Mouse (Mus musculus): ENCODE data around the gene Cpm.
"Not testable (repeated sequence)": the region's sequence is repeated elsewhere in the genome, so short reads cannot be mapped to it uniquely, and the experiment has no call there.

The Cpm gene

DNA sequence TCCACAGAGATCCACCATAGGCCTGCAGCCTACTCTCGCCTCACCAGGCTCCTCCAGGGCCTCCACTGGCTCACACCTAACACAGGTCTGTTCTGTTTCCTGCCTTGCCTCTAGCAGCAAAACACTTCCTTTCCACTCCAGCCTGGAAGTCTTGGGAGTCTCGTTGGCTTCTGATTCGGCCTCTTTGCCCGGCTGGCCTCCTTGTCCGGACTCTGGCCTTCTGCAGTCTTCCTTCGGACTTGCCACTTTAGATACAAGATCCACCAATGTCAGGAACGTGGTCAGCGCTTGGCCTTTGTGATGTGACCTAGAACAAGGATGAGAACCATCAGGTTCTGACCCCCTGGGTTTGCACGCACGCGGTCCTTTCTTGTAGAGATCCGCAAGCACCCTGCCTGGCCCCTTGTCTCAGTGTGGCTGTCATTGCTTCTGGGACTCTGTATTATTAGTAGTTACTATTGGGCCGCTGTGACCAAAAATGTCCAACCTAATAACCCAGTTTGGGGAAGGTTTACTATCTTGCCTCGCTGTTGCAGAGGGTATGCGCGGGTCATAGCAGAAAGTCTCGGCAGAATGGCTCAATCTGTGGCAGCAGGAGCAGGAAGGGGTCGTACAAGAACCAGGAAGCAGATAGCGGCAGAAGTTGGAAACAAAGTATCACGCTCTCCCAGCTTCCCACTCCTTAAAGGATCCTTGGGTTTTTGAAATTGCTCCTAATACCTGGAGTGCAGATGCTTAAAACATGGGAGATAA lies 22.1 kb upstream of the Cpm start:
- no peak for DNase-seq (ENCODE audit: low spot score)

DNA sequence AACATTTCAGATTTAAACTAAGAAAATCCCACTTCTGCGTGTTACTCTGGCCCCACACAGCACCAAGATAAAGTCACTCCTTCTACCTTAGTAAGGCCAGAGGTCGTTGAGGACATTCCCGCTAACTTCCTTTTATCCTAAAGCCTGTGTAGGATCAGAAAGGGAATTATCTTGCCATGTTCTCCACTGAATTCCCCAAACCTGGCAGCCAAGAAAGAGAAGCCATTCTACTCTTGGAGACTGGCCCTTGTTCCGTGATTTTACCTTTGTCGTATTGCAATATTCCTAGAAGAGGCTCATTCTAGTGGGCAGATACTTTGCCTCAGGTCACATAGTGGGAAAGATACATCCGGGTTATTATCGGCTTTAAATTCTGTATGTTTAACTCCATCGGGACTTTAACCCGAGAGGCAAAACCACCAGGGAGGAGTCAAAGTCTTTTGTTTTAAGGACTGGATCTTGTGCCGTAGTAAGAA lies 21.5 kb upstream of the Cpm start:
- no peak for DNase-seq (ENCODE audit: low spot score)

DNA sequence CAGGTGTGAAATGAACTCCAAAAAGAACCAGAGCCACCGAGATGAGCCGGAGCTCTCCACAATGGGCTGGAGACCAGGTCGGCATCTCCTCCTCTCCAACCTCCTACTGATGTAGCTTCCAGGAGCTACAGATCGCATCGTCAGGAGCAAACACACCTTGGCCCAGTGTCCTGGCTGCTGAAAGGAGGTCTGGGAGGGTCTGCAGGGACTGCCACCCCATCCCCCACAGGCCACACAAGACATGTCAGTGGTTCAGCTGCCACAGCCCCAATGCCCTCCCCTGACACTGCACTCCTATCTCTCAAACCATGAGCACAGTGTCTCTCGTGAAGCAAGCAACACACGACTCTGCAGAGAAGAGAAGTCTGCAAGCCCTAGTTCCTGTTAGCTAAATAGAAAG lies 20.8 kb upstream of the Cpm start:
- no peak for DNase-seq (ENCODE audit: low spot score)

DNA sequence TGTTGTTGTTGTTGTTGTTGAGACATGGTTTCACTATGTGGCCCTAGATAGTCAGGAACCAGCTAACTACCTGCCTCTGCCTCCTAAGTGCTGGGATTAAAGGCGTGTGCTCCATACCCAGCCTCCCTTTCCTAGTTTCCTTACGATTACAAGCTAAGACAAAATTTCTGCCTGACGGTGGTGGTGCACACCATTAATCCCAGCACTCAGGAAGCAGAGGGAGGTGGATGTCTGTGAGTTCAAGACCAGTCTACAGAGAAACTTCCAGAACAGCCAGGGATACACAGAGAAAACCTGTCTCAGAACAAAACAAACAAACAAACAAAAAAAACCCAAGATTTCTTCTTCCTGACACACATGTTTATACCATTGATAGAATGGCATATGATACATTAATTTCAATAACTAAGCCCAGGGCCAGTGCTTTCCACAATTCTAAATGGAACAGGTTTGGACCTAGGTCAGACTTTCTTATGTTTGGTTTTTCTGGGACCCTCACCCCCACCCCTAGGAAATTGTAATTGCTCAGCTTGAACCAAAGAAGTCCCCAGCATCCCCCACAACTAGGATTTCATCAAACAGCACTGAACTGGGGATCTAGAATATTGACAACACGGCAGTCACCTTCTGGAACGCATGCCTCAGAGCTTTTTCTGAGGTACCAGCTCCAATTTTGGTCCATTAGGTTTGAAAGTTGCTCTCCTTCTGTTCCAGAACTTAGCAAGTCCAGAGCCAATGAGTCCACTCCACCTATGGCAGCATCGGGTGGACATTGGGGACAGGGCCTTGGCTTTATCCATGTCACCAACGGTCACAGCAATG lies 20.1 kb upstream of the Cpm start:
- DNase-seq (ENCODE audit: low spot score): no peak

DNA sequence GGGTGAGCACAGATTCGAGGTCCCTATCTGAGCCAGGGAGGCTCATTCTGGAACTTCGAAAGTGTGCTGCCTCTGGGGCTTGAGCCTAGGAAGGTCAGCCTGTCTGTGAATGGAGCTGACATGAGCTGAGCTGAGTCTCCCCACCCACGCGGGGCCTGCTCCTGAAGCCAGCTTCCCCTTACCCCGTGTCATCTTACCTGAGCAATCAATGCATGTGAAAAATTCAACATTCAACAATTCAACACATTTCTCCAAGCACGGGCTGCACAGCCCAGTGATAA lies 19.6 kb upstream of the Cpm start:
- DNase-seq (ENCODE audit: low spot score): no peak

DNA sequence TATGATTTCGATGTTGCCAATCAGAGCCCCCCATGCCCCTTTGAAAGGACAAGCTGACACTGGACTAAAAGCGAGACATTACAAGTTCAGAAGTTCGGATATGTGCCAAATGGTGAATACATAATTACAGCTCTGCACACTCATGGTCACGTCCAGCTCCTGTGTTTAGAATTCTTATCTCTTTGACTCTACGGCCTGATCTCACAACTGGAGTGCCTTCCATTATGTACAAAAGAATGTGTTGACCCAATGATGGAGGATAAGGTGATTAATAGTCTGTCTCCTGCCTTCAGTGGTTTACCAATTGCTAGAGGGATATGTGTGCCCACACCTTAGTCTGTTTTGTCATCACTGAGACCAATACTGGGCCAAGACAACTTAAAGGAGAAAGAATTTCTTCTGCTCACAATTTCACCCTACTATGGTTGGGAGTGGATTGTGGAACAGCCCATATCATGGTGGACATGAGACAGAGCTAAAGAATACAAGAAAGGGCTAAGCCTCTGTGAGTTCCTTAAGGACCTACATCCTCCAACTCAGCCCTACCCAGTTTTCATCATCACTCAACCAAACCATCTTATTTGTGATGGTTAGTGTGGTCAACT lies 19.0 kb upstream of the Cpm start:
- no peak for DNase-seq (ENCODE audit: low spot score)

DNA sequence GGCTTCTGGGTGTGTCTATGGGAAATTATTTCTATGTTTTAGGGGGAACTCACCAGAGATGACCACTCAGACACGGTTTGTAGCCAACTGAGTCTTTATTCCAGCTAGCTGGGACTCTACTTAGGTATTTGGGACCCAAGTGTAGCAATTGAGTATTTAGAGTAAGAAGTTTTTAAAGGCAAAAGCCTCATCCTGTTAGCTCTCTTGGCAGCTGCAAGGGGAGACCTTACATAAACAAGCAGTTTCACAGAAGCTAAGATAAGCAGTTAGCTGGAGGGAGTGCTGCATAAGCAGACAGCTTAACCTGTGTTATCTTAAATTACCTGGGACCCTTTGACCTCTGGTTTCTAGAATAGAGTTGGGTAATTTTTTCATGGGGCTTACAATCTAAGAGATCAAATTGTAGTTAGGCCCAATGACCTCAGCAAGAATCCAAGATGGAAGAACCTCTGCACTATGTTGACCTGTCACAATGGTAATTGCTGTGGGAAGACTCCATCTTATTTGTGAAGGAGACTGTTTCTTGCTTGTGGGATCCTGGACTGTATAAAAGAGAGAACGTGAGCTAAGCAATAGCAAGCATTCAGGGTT lies 18.4 kb upstream of the Cpm start:
- no peak for DNase-seq (ENCODE audit: low spot score)

DNA sequence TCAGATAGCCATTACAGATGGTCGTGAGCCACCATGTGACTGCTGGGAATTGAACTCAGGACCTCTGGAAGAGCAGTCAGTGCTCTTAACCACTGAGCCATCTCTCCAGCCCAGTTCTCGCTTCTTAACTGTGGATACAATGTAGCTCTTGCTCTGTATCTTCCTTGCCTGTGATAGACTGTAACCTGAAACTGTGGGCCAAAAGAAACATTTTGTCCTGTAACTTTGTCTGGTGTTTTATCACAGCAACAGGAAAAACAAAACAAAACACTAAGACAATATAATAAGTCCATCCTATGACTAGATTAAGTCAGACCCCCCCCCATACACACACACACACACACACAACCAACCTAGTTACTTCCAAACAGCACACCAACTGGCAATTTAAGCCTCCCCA lies 17.8 kb upstream of the Cpm start:
- no peak for DNase-seq (ENCODE audit: low spot score)

DNA sequence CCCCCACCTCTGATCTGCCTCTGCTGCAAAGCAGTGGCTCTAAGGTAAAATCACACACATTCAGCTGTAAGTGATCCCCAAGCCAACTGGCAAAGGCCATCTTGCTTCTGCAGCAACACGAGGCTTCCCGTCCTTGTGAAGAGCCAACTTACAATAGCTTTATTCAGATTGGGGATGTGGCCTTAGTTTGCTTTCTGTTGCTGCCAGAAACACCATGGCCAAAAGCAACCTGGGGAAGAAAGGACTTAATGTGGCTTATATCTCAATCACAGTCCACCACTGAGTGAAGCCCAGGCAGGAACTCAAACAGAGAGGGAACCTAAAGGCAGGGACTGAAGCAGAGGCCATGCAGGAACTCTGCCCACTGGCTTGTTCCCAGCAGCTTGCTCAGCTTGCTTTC lies 17.3 kb upstream of the Cpm start:
- no peak for DNase-seq (ENCODE audit: low spot score)

DNA sequence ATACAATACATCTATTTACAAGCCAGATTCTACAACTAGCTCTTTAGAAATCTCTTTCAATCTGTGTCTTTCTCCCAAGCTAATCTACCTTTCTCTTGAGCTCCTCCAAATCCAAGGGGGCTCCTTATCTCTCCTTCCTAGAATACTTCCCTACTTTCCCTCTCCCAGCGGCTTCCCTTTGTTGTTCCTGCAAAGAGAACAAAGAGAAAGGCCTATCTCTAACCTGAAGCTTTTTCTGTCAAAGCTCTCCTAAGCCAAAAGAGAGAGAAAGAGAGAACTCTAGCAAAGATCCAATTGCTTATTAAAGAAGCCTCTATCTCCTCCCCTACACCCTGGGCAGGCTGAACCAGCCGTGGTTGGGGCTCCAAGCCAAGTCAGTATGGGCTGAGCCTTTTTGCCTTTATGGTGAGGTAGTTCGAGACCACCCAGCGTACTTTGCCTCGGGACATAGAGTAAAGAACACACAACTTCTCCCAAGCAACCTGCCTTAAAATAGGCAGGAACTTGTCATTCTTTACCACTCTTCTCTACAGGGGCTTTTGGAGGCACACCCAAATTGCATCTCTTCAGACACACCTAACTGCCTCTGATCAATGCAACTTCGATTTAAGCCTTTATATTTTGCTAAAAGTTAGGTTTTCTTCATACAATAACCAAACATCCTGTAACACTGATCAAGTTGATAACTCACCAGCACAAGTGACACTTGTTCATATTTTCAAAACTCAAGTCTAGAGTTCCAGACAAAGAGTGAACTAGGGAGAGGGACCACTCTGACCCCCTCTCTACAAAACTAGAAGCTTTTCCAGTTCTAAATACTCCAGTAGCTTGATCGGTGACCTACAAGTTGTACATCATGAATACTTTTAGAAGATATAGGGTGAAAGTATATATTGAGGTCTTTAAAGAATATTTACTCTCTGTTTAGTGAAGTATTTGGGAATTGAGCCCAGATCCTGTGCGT lies 16.4 kb upstream of the Cpm start:
- no peak for DNase-seq (ENCODE audit: low spot score)

DNA sequence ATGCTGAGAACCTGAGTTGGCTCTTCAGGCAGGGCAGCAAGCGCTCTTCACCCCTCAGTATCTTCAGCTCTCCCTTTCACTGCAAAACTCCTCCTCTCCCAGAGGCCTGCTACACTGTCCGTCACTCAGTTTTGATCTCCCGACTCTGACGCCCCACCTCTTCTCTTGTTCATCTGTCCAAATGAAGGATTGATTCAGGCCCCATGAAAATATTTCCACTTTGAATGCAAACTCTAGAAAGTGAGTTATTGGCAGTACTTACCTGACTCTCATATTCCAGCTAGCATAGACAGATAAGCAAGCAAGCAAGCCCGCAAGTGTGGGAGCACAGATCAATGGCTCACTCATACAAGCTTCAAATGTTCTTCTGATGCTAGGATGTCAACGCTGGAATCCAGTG lies 15.3 kb upstream of the Cpm start:
- no peak for DNase-seq (ENCODE audit: low spot score)

DNA sequence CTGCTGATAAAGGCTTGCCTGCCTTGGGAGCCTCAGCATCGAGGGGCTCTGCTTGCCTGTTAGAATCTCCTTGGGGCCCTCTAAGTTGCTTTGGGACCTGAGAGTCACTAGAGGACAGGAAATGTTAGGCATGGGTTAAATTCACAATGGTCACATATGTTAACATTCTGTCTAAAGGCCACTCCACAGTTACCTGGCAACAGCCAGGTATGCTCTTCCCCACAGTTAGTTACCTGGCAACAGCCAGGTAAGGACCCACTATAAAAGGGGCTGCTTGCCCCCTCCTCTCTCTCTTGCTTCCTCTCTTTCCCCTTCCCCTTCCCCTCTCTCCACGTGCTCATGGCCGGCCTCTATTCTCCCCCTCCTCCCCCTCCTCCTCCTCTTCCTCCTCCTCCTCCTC lies 14.9 kb upstream of the Cpm start:
- DNase-seq (ENCODE audit: low spot score): no peak

DNA sequence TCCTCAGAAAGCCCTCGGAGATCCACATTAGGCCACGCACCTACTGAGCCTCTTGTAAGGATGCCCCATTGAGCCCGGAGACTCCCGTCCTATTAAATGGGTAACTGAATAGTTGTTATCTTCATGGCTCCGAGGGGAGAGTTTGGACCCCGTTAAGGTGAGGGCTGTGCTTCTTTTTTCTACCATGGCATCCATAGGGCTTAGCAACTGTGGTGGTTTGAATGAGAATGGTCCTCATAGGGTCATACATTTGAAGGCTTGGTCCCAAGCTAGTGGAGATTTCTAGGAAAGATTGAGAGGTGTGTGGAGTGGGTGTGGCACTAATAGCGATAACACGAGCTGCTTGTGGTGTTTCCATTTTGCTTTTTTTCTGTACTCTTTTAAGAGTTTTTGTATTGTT lies 14.1 kb upstream of the Cpm start:
- DNase-seq (ENCODE audit: low spot score): no peak

DNA sequence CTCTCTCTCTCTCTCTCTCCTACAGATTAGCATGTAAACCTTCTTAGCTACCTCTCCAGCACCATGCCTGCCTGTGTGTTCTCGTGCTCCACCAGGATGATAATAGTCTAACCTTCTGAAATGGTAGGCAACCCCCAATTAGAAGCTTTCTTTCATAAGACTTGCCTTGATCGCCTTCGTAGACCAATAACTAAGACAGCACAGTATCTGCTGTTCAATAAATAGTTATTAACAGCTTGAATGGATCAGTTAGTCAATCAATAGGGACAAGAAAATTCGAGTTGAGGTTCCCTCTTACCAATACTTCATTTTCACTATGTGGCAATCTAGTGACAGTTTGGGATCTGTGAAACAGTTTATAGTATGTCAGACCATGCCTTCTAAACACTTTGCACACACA lies 13.6 kb upstream of the Cpm start:
- no peak for DNase-seq (ENCODE audit: low spot score)

DNA sequence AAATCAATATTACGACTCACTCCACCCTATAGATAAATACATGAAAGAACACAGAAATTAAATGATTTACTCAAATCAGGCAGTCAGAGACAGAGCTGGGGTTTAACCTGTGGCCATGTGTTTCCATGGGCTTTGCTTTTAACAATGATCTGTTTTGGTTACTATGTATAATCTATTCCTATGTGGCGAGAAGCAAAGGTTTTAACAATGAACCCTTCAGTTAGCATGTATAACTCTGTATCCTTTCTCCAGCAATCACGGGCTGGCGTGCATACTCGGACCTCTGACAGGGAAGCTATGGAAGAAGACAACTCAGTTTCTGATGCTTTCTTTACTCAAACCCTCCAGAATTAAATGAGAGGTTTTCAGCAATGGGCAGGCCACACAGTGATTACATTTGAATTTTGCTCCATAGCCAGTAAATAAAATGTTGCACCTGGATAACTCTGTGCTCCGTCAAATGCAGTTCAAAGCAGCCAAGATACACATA lies 13.1 kb upstream of the Cpm start:
- DNase-seq (ENCODE audit: low spot score): no peak

DNA sequence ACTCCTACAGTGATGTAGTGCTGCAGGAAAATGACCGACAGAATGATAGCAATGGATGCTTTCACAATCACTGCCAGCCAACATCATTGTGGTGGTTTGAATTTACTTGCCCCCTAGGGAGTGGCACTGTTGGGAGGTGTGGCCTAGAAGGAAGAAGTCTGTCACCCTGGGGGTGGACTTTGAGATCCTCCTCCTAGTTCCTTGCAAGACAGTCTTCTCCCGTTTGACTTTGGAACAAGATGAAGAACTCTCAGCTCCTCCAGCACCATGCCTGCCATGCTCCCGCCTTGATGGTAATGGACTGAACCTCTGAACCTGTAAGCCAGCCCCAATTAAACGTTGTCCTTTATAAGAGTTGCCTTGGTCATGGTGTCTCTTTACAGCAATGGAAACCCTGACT lies 12.5 kb upstream of the Cpm start:
- not testable (repeated sequence) for DNase-seq (ENCODE audit: low spot score)

DNA sequence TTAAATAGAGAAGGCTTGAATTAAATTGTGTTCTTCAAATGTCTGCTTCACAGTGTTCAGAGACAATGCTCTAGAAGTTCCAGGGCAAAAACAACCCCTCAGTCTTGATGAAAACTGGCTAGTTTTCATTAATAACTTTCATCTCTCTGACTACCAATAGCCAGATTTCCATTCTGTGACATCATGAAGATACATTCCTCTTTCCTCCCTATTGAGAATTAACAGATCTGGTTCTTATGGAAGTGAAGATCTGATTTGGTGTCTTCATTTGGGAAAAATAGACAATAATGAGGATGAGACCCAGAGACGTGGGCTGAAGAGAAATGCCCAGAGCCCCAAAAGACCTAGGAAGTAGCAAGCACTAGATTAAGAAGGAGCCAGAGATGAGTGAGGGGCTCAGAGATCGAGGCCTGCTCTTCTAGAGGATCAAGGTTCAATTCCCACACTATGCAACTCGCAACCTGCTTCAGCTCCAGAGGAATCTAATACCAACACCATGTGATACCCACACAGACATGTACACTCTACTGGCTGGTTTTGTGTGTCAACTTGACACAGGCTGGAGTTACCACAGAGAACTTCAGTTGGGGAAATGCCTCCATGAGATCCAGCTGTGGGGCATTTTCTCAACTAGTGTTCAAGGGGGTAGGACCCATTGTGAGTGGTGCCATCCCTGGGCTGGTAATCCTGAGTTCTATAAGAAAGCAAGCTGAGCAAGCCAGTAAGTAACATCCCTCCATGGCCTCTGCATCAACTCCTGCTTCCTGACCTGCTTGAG lies 11.5 kb upstream of the Cpm start:
- DNase-seq (ENCODE audit: low spot score): no peak

DNA sequence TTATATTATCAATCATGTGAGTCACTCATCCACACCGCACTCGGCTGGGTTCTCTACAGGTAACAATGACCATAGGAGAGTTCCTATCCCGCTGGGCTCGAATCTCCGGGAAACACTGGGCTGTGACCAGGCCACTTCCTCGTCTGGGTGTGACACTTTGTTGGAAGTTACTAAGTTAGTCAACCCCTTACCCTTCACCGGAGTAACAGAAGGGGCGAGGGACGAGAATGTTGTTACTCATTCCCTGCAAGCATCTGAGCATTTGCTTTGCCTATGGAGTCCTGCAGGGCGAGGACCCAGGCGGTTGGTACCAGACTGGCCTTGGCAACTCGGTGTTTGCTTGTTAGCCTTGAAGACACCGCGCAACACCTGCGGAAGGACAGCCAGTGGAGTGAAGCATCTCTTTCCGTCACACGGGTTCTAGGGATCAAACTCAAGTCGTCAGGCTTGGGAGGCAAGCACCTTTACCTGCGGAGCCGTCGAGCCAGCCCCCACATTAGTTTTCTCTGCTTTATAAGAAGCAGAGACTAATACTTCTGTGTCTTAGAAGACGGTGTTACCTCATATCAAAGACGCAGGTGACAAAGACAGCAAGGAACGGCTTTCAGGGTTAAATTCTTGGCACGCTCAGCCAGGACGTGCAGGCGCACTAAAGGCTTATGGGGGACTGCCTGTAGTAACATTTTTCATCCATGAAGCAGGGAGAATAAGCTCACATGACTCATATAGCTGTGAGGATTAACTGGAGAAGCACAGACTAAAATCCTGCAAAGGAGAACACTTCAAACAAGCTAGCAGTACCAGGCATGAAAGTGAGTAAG lies 10.0 kb upstream of the Cpm start:
- DNase-seq (ENCODE audit: low spot score): no peak

DNA sequence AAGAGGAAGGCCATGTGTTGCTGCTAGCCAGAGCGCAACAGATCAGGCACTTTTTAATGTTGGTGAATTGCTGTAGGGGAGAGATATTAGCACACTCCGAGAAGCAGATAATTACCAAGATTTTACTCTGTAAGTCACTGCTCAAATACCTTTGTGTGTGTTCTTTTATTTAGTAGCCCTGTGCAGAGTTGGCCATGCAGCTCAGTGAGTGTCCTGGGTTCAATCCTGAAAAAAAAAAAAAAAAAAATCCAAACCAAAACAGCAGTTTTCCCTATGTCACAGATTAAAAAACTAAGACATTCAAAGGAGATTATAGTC lies 9.5 kb upstream of the Cpm start:
- no peak for DNase-seq (ENCODE audit: low spot score)

DNA sequence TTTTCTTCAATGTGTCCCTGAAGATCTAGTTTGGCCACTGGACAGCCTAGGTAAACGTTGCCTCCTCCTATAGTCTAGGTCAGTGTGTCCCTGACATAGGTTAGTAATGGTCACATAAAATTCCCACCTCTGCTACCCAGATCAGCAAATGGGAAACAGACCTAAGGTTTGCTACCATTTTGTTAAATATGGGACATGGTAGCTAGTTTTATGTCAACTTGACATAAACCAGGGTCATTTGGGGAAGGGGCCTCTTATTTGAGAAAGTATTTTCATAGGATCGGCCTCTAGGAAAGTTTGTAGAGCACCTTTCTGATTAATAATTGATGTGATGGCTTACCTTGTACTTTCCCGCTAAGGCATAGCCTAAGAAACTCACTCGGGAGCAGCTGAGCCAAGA lies 8.8 kb upstream of the Cpm start:
- DNase-seq (ENCODE audit: low spot score): no peak

All from ovary, postnatal 14 days (tissue).